Mouse (Mus musculus): ENCODE results near the gene Pgap2. TPM values are rescaled to one million over a fixed set of nuclear protein-coding genes. Genes with fewer than 3 reads are reported as not detected.

Gene Pgap2
- polyA plus RNA-seq, 1 experiment from 2014 or later = 63.5 TPM

- Histone ChIP-seq H3K4me3 (ENCODE audit: low read length) (no peak overlapping the region), H3K36me3 (ENCODE audit: control insufficient read depth, insufficient read depth, low read length) (peaks cover 11% of the 10 kb centered on the region), H3K27me3 (replicated peaks; ENCODE audit: control insufficient read depth, insufficient read depth, low read length) (no peaks in the 10 kb centered on the region), H3K9ac (ENCODE audit: low read depth, low read length) (no peak overlapping the region), H3K4me2 (ENCODE audit: low read length) (no peak overlapping the region), H3K4me1 (ENCODE audit: control insufficient read depth, insufficient read depth, low read depth, low read length) (no peaks in the 10 kb centered on the region), H3K9me3 (ENCODE audit: control insufficient read depth, low read length) (no peaks in the 10 kb centered on the region), H3K27ac (ENCODE audit: low read depth, low read length) (no peak overlapping the region)
- no peak for ATAC-seq
- WGBS = 98% methylated on average over 6 of the region's 6 CpGs
Observed at GRCm38 (mm10) chr7:102229814-102230213, 19.8 kb downstream of the Pgap2 start.

GRCm38 (mm10) chr7:102233059-102233458 is 23.1 kb downstream of the Pgap2 start:
- Histone ChIP-seq H3K4me1 (ENCODE audit: control insufficient read depth, insufficient read depth, low read depth, low read length) (no peaks in the 10 kb centered on the region), H3K27me3 (replicated peaks; ENCODE audit: control insufficient read depth, insufficient read depth, low read length) (no peaks in the 10 kb centered on the region), H3K27ac (ENCODE audit: low read depth, low read length) (no peak overlapping the region), H3K9me3 (ENCODE audit: control insufficient read depth, low read length) (no peaks in the 10 kb centered on the region), H3K36me3 (ENCODE audit: control insufficient read depth, insufficient read depth, low read length) (peaks cover 18% of the 10 kb centered on the region), H3K9ac (ENCODE audit: low read depth, low read length) (no peak overlapping the region), H3K4me2 (ENCODE audit: low read length) (no peak overlapping the region), H3K4me3 (ENCODE audit: low read length) (no peak overlapping the region)
- 84% methylated on average over 4 of the region's 4 CpGs for WGBS
- no peak for ATAC-seq

- WGBS = 88% methylated on average over 8 of the region's 8 CpGs
- Histone ChIP-seq H3K4me2 (ENCODE audit: low read length) (no peak overlapping the region), H3K27me3 (replicated peaks; ENCODE audit: control insufficient read depth, insufficient read depth, low read length) (no peaks in the 10 kb centered on the region), H3K9me3 (ENCODE audit: control insufficient read depth, low read length) (no peaks in the 10 kb centered on the region), H3K27ac (ENCODE audit: low read depth, low read length) (no peak overlapping the region), H3K4me1 (ENCODE audit: control insufficient read depth, insufficient read depth, low read depth, low read length) (no peaks in the 10 kb centered on the region), H3K36me3 (ENCODE audit: control insufficient read depth, insufficient read depth, low read length) (peaks cover 19% of the 10 kb centered on the region), H3K4me3 (ENCODE audit: low read length) (no peak overlapping the region), H3K9ac (ENCODE audit: low read depth, low read length) (no peak overlapping the region)
- ATAC-seq = no peak
Observed at GRCm38 (mm10) chr7:102238686-102239286, 28.8 kb downstream of the Pgap2 start.

GRCm38 (mm10) chr7:102239591-102239990 is 29.6 kb downstream of the Pgap2 start:
- H3K9ac ChIP-seq (ENCODE audit: low read depth, low read length) = no peak overlapping the region
- H3K36me3 ChIP-seq (ENCODE audit: control insufficient read depth, insufficient read depth, low read length) = peaks cover 19% of the 10 kb centered on the region

GRCm38 (mm10) chr7:102242371-102242770 is 32.4 kb downstream of the Pgap2 start:
- ATAC-seq = no peak
- no peak overlapping the region for H3K9ac ChIP-seq (ENCODE audit: low read depth, low read length)
- H3K4me1 ChIP-seq (ENCODE audit: control insufficient read depth, insufficient read depth, low read depth, low read length) = peaks cover 6% of the 10 kb centered on the region
- 85% methylated on average over 5 of the region's 5 CpGs for WGBS
- H3K27ac ChIP-seq (ENCODE audit: low read depth, low read length) = no peak overlapping the region
- H3K36me3 ChIP-seq (ENCODE audit: control insufficient read depth, insufficient read depth, low read length) = peaks cover 13% of the 10 kb centered on the region
- H3K27me3 ChIP-seq (replicated peaks; ENCODE audit: control insufficient read depth, insufficient read depth, low read length) = no peaks in the 10 kb centered on the region
- H3K9me3 ChIP-seq (ENCODE audit: control insufficient read depth, low read length) = no peaks in the 10 kb centered on the region
- H3K4me3 ChIP-seq (ENCODE audit: low read length) = no peak overlapping the region
- no peak overlapping the region for H3K4me2 ChIP-seq (ENCODE audit: low read length)

More at GRCm38 (mm10) chr7:102239591-102239990, 29.6 kb downstream of the Pgap2 start:
- WGBS = 94% methylated on average over 16 of the region's 16 CpGs
- Histone ChIP-seq H3K4me1 (ENCODE audit: control insufficient read depth, insufficient read depth, low read depth, low read length) (no peaks in the 10 kb centered on the region), H3K4me2 (ENCODE audit: low read length) (no peak overlapping the region), H3K27me3 (replicated peaks; ENCODE audit: control insufficient read depth, insufficient read depth, low read length) (no peaks in the 10 kb centered on the region), H3K9me3 (ENCODE audit: control insufficient read depth, low read length) (no peaks in the 10 kb centered on the region), H3K4me3 (ENCODE audit: low read length) (no peak overlapping the region), H3K27ac (ENCODE audit: low read depth, low read length) (no peak overlapping the region)
- no peak for ATAC-seq

- ATAC-seq = no peak
- H3K4me3 ChIP-seq (ENCODE audit: low read length) = no peak overlapping the region
- H3K4me2 ChIP-seq (ENCODE audit: low read length) = no peak overlapping the region
- no peaks in the 10 kb centered on the region for H3K9me3 ChIP-seq (ENCODE audit: control insufficient read depth, low read length)
- WGBS = 94% methylated on average over 3 of the region's 3 CpGs
- H3K27ac ChIP-seq (ENCODE audit: low read depth, low read length) = no peak overlapping the region
- H3K36me3 ChIP-seq (ENCODE audit: control insufficient read depth, insufficient read depth, low read length) = peaks cover 10% of the 10 kb centered on the region
- no peaks in the 10 kb centered on the region for H3K27me3 ChIP-seq (replicated peaks; ENCODE audit: control insufficient read depth, insufficient read depth, low read length)
- H3K9ac ChIP-seq (ENCODE audit: low read depth, low read length) = no peak overlapping the region
- peaks cover 9% of the 10 kb centered on the region for H3K4me1 ChIP-seq (ENCODE audit: control insufficient read depth, insufficient read depth, low read depth, low read length)
Observed at GRCm38 (mm10) chr7:102242917-102243316, 32.9 kb downstream of the Pgap2 start.

- H3K4me3 ChIP-seq (ENCODE audit: low read length) = no peak overlapping the region
- peaks cover 9% of the 10 kb centered on the region for H3K4me1 ChIP-seq (ENCODE audit: control insufficient read depth, insufficient read depth, low read depth, low read length)
- no peak for ATAC-seq
- H3K4me2 ChIP-seq (ENCODE audit: low read length) = no peak overlapping the region
- no peaks in the 10 kb centered on the region for H3K9me3 ChIP-seq (ENCODE audit: control insufficient read depth, low read length)
- H3K27me3 ChIP-seq (replicated peaks; ENCODE audit: control insufficient read depth, insufficient read depth, low read length) = no peaks in the 10 kb centered on the region
- 85% methylated on average over 2 of the region's 2 CpGs for WGBS
- H3K9ac ChIP-seq (ENCODE audit: low read depth, low read length) = no peak overlapping the region
- no peak overlapping the region for H3K27ac ChIP-seq (ENCODE audit: low read depth, low read length)
- H3K36me3 ChIP-seq (ENCODE audit: control insufficient read depth, insufficient read depth, low read length) = peaks cover 7% of the 10 kb centered on the region
Observed at GRCm38 (mm10) chr7:102243870-102244269, 33.9 kb downstream of the Pgap2 start.

GRCm38 (mm10) chr7:102244782-102245535 is 35.0 kb downstream of the Pgap2 start:
- WGBS = 86% methylated on average over 3 of the region's 3 CpGs

GRCm38 (mm10) chr7:102245775-102246174 is 35.8 kb downstream of the Pgap2 start:
- no peaks in the 10 kb centered on the region for H3K9me3 ChIP-seq (ENCODE audit: control insufficient read depth, low read length)
- H3K4me1 ChIP-seq (ENCODE audit: control insufficient read depth, insufficient read depth, low read depth, low read length) = peaks cover 9% of the 10 kb centered on the region
- no peaks in the 10 kb centered on the region for H3K36me3 ChIP-seq (ENCODE audit: control insufficient read depth, insufficient read depth, low read length)
- no peak overlapping the region for H3K9ac ChIP-seq (ENCODE audit: low read depth, low read length)
- no peak overlapping the region for H3K27ac ChIP-seq (ENCODE audit: low read depth, low read length)
- H3K4me2 ChIP-seq (ENCODE audit: low read length) = no peak overlapping the region
- no peak for ATAC-seq
- WGBS = 6% methylated on average over 1 of the region's 1 CpGs
- H3K4me3 ChIP-seq (ENCODE audit: low read length) = no peak overlapping the region
- no peaks in the 10 kb centered on the region for H3K27me3 ChIP-seq (replicated peaks; ENCODE audit: control insufficient read depth, insufficient read depth, low read length)

More at GRCm38 (mm10) chr7:102244782-102245535, 35.0 kb downstream of the Pgap2 start:
- H3K9ac ChIP-seq (ENCODE audit: low read depth, low read length) = no peak overlapping the region
- no peak overlapping the region for H3K27ac ChIP-seq (ENCODE audit: low read depth, low read length)
- ATAC-seq = no peak
- no peak overlapping the region for H3K4me3 ChIP-seq (ENCODE audit: low read length)
- no peaks in the 10 kb centered on the region; the same call in 1 of the 2 replicates for H3K36me3 ChIP-seq (ENCODE audit: control insufficient read depth, insufficient read depth, low read length)
- H3K27me3 ChIP-seq (replicated peaks; ENCODE audit: control insufficient read depth, insufficient read depth, low read length) = no peaks in the 10 kb centered on the region
- no peaks in the 10 kb centered on the region for H3K9me3 ChIP-seq (ENCODE audit: control insufficient read depth, low read length)
- no peak overlapping the region for H3K4me2 ChIP-seq (ENCODE audit: low read length)
- H3K4me1 ChIP-seq (ENCODE audit: control insufficient read depth, insufficient read depth, low read depth, low read length) = peaks cover 9% of the 10 kb centered on the region

Data from hindbrain, embryonic 16.5 days (tissue).